ENCODE assay signal across 7 mouse cellular contexts in genomic region chr3:95928261-95928657, GRCm38 (mm10). TPM values are rescaled to one million over a fixed set of nuclear protein-coding genes. Genes with fewer than 3 reads are reported as not detected.
A peak's percentile ranks its signal among the peaks of the same experiment; 100 is the strongest.
DNase-seq lines count a peak whose midpoint lies in the region; ATAC-seq lines count a peak whose summit lies in the region.

No protein-coding gene starts in this region.

- H3K9me3 ChIP-seq in megakaryocyte, embryonic 14.5 days: no peaks in the 10 kb centered on the region
- no peaks in the 10 kb centered on the region for H3K9me3 ChIP-seq in forebrain, embryonic 10.5 days
- no peaks in the 10 kb centered on the region for H3K9me3 ChIP-seq in limb, embryonic 10.5 days (replicated peaks)
- no peaks in the 10 kb centered on the region for H3K9me3 ChIP-seq in neural tube, embryonic 15.5 days (replicated peaks)

- peak overlapping the region; percentile 73 for H3K4me2 ChIP-seq in neural tube, embryonic 15.5 days

- ATAC-seq in megakaryocyte, adult 5-6 weeks (ENCODE audit: poor library complexity, severe bottlenecking): no peak
- ATAC-seq in neural tube, embryonic 15.5 days (ENCODE audit: low FRiP score): no peak

- 82% methylated on average over 6 of the region's 6 CpGs for WGBS in forebrain, embryonic 10.5 days
- 72% methylated on average over 6 of the region's 6 CpGs for WGBS in limb, embryonic 10.5 days
- WGBS in neural tube, embryonic 15.5 days: 74% methylated on average over 6 of the region's 6 CpGs

- H3K4me3 ChIP-seq in megakaryocyte, embryonic 14.5 days (replicated peaks): peak overlapping the region; percentile 96
- H3K4me3 ChIP-seq in forebrain, embryonic 10.5 days: peak overlapping the region; percentile 94
- H3K4me3 ChIP-seq in limb, embryonic 10.5 days: peak overlapping the region; percentile 95
- peak overlapping the region; percentile 87 for H3K4me3 ChIP-seq in neural tube, embryonic 15.5 days (replicated peaks)

- H3K27me3 ChIP-seq in megakaryocyte, embryonic 14.5 days (replicated peaks): no peaks in the 10 kb centered on the region
- H3K27me3 ChIP-seq in forebrain, embryonic 10.5 days (ENCODE audit: poor library complexity, severe bottlenecking): no peaks in the 10 kb centered on the region
- no peaks in the 10 kb centered on the region for H3K27me3 ChIP-seq in limb, embryonic 10.5 days (ENCODE audit: low read depth, poor library complexity, severe bottlenecking)
- no peaks in the 10 kb centered on the region for H3K27me3 ChIP-seq in neural tube, embryonic 15.5 days (replicated peaks)

- H3K36me3 ChIP-seq in megakaryocyte, embryonic 14.5 days (replicated peaks; ENCODE audit: low read length): peaks cover 4% of the 10 kb centered on the region
- peaks cover 16% of the 10 kb centered on the region for H3K36me3 ChIP-seq in forebrain, embryonic 10.5 days (replicated peaks)
- H3K36me3 ChIP-seq in limb, embryonic 10.5 days: peaks cover 15% of the 10 kb centered on the region
- H3K36me3 ChIP-seq in neural tube, embryonic 15.5 days: no peaks in the 10 kb centered on the region

- DNase-seq in forebrain, embryonic 10.5 days (ENCODE audit: extremely low spot score, low spot score): no peak
- no peak for DNase-seq in limb, embryonic 10.5 days (ENCODE audit: low spot score)
- DNase-seq in MN1 (ENCODE audit: low spot score): no peak
- no peak for DNase-seq in yolk sac, embryonic 10.5 days (ENCODE audit: low spot score)

- peak overlapping the region; percentile 99 for H3K27ac ChIP-seq in forebrain, embryonic 10.5 days
- peak overlapping the region; percentile 96 for H3K27ac ChIP-seq in limb, embryonic 10.5 days
- H3K27ac ChIP-seq in neural tube, embryonic 15.5 days (replicated peaks): peak overlapping the region; percentile 64

- H3K9ac ChIP-seq in neural tube, embryonic 15.5 days (replicated peaks): peak overlapping the region; percentile 78

- peaks cover 41% of the 10 kb centered on the region for H3K4me1 ChIP-seq in megakaryocyte, embryonic 14.5 days
- H3K4me1 ChIP-seq in forebrain, embryonic 10.5 days: peaks cover 25% of the 10 kb centered on the region
- H3K4me1 ChIP-seq in limb, embryonic 10.5 days: peaks cover 10% of the 10 kb centered on the region; the same call in 1 of the 2 replicates
- peaks cover 16% of the 10 kb centered on the region; the same call in 1 of the 2 replicates for H3K4me1 ChIP-seq in neural tube, embryonic 15.5 days

RNA-seq across cellular contexts. Expression of gene Anp32e, which starts 0.8 kb away (rescaled TPM):
- polyA plus RNA-seq in megakaryocyte, embryonic 14.5 days (2012; ENCODE audit: insufficient read depth, low replicate concordance): 3.7 and 183 TPM in 2 replicates
- 88.7 and 117 TPM in 2 replicates for total RNA-seq in megakaryocyte, adult 5-6 weeks (2015)
- total RNA-seq in megakaryocyte, adult 5-6 weeks (2017): 250 and 285 TPM in 2 replicates
- polyA plus RNA-seq in forebrain, embryonic 10.5 days (2016; fragmentation: Nextera tagmentation; extraction: Ambion mirVana): 421 and 423 TPM in 2 replicates
- 344 and 367 TPM in 2 replicates for polyA plus RNA-seq in limb, embryonic 10.5 days (2016; fragmentation: Nextera tagmentation; extraction: Ambion mirVana)
- polyA plus RNA-seq in neural tube, embryonic 15.5 days (2015; fragmentation: Nextera tagmentation; extraction: Ambion mirVana): 99.6 and 157 TPM in 2 replicates

RNA-seq across cellular contexts. Expression of gene Car14, which starts 23.8 kb away (rescaled TPM):
- polyA plus RNA-seq in megakaryocyte, embryonic 14.5 days (2012; ENCODE audit: insufficient read depth, low replicate concordance): not detected in 2 replicates
- total RNA-seq in megakaryocyte, adult 5-6 weeks (2015): not detected in 2 replicates
- not detected in 2 replicates for total RNA-seq in megakaryocyte, adult 5-6 weeks (2017)
- polyA plus RNA-seq in forebrain, embryonic 10.5 days (2016; fragmentation: Nextera tagmentation; extraction: Ambion mirVana): 98.8 and 119 TPM in 2 replicates
- polyA plus RNA-seq in limb, embryonic 10.5 days (2016; fragmentation: Nextera tagmentation; extraction: Ambion mirVana): 161 and 187 TPM in 2 replicates
- 1.3 and 1.8 TPM in 2 replicates for polyA plus RNA-seq in neural tube, embryonic 15.5 days (2015; fragmentation: Nextera tagmentation; extraction: Ambion mirVana)

RNA-seq across cellular contexts. Expression of gene Aph1a, which starts 34.5 kb away (rescaled TPM):
- polyA plus RNA-seq in megakaryocyte, embryonic 14.5 days (2012; ENCODE audit: insufficient read depth, low replicate concordance): 39.8 and 61.7 TPM in 2 replicates
- total RNA-seq in megakaryocyte, adult 5-6 weeks (2015): 28.3 and 31.4 TPM in 2 replicates
- 38.9 and 39.2 TPM in 2 replicates for total RNA-seq in megakaryocyte, adult 5-6 weeks (2017)
- polyA plus RNA-seq in forebrain, embryonic 10.5 days (2016; fragmentation: Nextera tagmentation; extraction: Ambion mirVana): 28.7 and 29.2 TPM in 2 replicates
- polyA plus RNA-seq in limb, embryonic 10.5 days (2016; fragmentation: Nextera tagmentation; extraction: Ambion mirVana): 24.3 and 24.5 TPM in 2 replicates
- polyA plus RNA-seq in neural tube, embryonic 15.5 days (2015; fragmentation: Nextera tagmentation; extraction: Ambion mirVana): 31.0 and 39.5 TPM in 2 replicates

RNA-seq across cellular contexts. Expression of gene BC028528, which starts 36.5 kb away (rescaled TPM):
- polyA plus RNA-seq in megakaryocyte, embryonic 14.5 days (2012; ENCODE audit: insufficient read depth, low replicate concordance): 0.30 TPM in 1 of 2 replicates, not detected in the other
- total RNA-seq in megakaryocyte, adult 5-6 weeks (2015): 88.2 and 97.9 TPM in 2 replicates
- 114 and 117 TPM in 2 replicates for total RNA-seq in megakaryocyte, adult 5-6 weeks (2017)
- 7.2 and 7.6 TPM in 2 replicates for polyA plus RNA-seq in forebrain, embryonic 10.5 days (2016; fragmentation: Nextera tagmentation; extraction: Ambion mirVana)
- polyA plus RNA-seq in limb, embryonic 10.5 days (2016; fragmentation: Nextera tagmentation; extraction: Ambion mirVana): 7.9 and 11.4 TPM in 2 replicates
- polyA plus RNA-seq in neural tube, embryonic 15.5 days (2015; fragmentation: Nextera tagmentation; extraction: Ambion mirVana): 23.8 and 25.3 TPM in 2 replicates

RNA-seq across cellular contexts. Expression of gene Ciart, which starts 46.2 kb away (rescaled TPM):
- polyA plus RNA-seq in megakaryocyte, embryonic 14.5 days (2012; ENCODE audit: insufficient read depth, low replicate concordance): 10.4 and 16.9 TPM in 2 replicates
- 1.0 and 1.2 TPM in 2 replicates for total RNA-seq in megakaryocyte, adult 5-6 weeks (2015)
- 0.85 and 1.6 TPM in 2 replicates for total RNA-seq in megakaryocyte, adult 5-6 weeks (2017)
- polyA plus RNA-seq in forebrain, embryonic 10.5 days (2016; fragmentation: Nextera tagmentation; extraction: Ambion mirVana): 9.1 and 11.8 TPM in 2 replicates
- polyA plus RNA-seq in limb, embryonic 10.5 days (2016; fragmentation: Nextera tagmentation; extraction: Ambion mirVana): 8.8 and 10.5 TPM in 2 replicates
- 4.3 and 4.5 TPM in 2 replicates for polyA plus RNA-seq in neural tube, embryonic 15.5 days (2015; fragmentation: Nextera tagmentation; extraction: Ambion mirVana)

Comparison
In these comparisons a context has a peak if more than half of its experiments do, and no peak if none do; other contexts are left out.
1. RNA of gene Car14, which starts 23.8 kb away (polyA plus RNA-seq): 161 to 187 TPM in limb, embryonic 10.5 days and 98.8 to 119 TPM in forebrain, embryonic 10.5 days; 1.3 to 1.8 TPM in neural tube, embryonic 15.5 days and not detected in megakaryocyte, embryonic 14.5 days; every median in the first group is over 10 times any median in the second.
2. Peak in every context shown above with its lines, with median percentiles within 50 percentile points of each other: H3K4me3 ChIP-seq and H3K27ac ChIP-seq.